ENCODE assay signal across 8 mouse cellular contexts in genomic region chr9:32311786-32312185, GRCm38 (mm10). TPM values are rescaled to one million over a fixed set of nuclear protein-coding genes. Genes with fewer than 3 reads are reported as not detected.
DNase-seq lines count a peak whose midpoint lies in the region; ATAC-seq and TF ChIP-seq lines count a peak whose summit lies in the region.
"Had no signal": no experiment of that assay in that cellular context is flagged by ENCODE, and none has a peak within 500 bp of the region (broad histone marks: within the 10 kb centered on the region; RNA-seq: fewer than 3 reads in every experiment).

No protein-coding gene starts in this region.

- no peak overlapping the region for H3K4me3 ChIP-seq in heart, postnatal 0 days (ENCODE audit: low read depth, low read length)
- no peak overlapping the region for H3K4me3 ChIP-seq in neural tube, embryonic 11.5 days (ENCODE audit: low read depth, low read length)
- no peak overlapping the region for H3K4me3 ChIP-seq in hindbrain, embryonic 15.5 days
- no peak overlapping the region for H3K4me3 ChIP-seq in stomach, embryonic 15.5 days (replicated peaks)
- H3K4me3 ChIP-seq: gastrocnemius, adult 2 months had no signal

- 38% methylated on average over 14 of the region's 14 CpGs for WGBS in heart, postnatal 0 days
- WGBS in neural tube, embryonic 11.5 days = 59% methylated on average over 14 of the region's 14 CpGs
- 35% methylated on average over 14 of the region's 14 CpGs for WGBS in hindbrain, embryonic 15.5 days
- WGBS in stomach, embryonic 15.5 days = 27% methylated on average over 14 of the region's 14 CpGs

- H3K36me3 ChIP-seq in heart, postnatal 0 days (replicated peaks; ENCODE audit: control insufficient read depth, insufficient read depth, low read length) = peaks cover 4% of the 10 kb centered on the region; the same call in 1 of the 2 replicates
- no peaks in the 10 kb centered on the region for H3K36me3 ChIP-seq in neural tube, embryonic 11.5 days (ENCODE audit: control insufficient read depth, insufficient read depth, low read length)
- no peaks in the 10 kb centered on the region for H3K36me3 ChIP-seq in hindbrain, embryonic 15.5 days
- no peaks in the 10 kb centered on the region for H3K36me3 ChIP-seq in stomach, embryonic 15.5 days

- no peaks in the 10 kb centered on the region for H3K9me3 ChIP-seq in heart, postnatal 0 days (replicated peaks; ENCODE audit: control insufficient read depth, low read length)
- no peaks in the 10 kb centered on the region for H3K9me3 ChIP-seq in neural tube, embryonic 11.5 days (ENCODE audit: control insufficient read depth, low read length)
- H3K9me3 ChIP-seq in hindbrain, embryonic 15.5 days = no peaks in the 10 kb centered on the region
- H3K9me3 ChIP-seq in stomach, embryonic 15.5 days = no peaks in the 10 kb centered on the region

- ATAC-seq in heart, postnatal 0 days (ENCODE audit: insufficient read depth, low read depth) = no peak
- no peak for ATAC-seq in neural tube, embryonic 11.5 days (ENCODE audit: insufficient read depth, low FRiP score, low TSS enrichment)
- ATAC-seq in hindbrain, embryonic 15.5 days (ENCODE audit: low FRiP score, low read depth) = peak; percentile 71; the same call in 1 of the 2 replicates
- 0 out of 2 replicates have a peak, but pooled peaks have one; percentile 27 for ATAC-seq in stomach, embryonic 15.5 days (ENCODE audit: insufficient read depth, low FRiP score, low read depth)

- DNase-seq in heart, postnatal 0 days (ENCODE audit: low spot score) = no peak
- DNase-seq in heart, adult 11 months = no peak
- DNase-seq in neural tube, embryonic 11.5 days (ENCODE audit: low spot score) = peak; percentile 37
- DNase-seq in neural tube, embryonic 10.5 days (ENCODE audit: extremely low spot score, low spot score) = no peak
- no peak for DNase-seq in layer of hippocampus, adult 11-12 months (ENCODE audit: low spot score)
- DNase-seq: gastrocnemius, adult 2 months had no signal

- H3K27ac ChIP-seq in heart, postnatal 0 days (ENCODE audit: low read depth) = peak overlapping the region; percentile 9; the same call in 1 of the 2 replicates
- no peak overlapping the region for H3K27ac ChIP-seq in neural tube, embryonic 11.5 days (ENCODE audit: low read depth, low read length)
- peak overlapping the region; percentile 25; the same call in 1 of the 2 replicates for H3K27ac ChIP-seq in hindbrain, embryonic 15.5 days (replicated peaks)
- no peak overlapping the region for H3K27ac ChIP-seq in stomach, embryonic 15.5 days
- H3K27ac ChIP-seq: gastrocnemius, adult 2 months had no signal

- TF ChIP-seq EP300 in heart, postnatal 0 days (IDR thresholded peaks at IDR 0.05; ENCODE audit: low read depth) = no peak

- TF ChIP-seq CTCF in heart, postnatal 0 days (IDR thresholded peaks at IDR 0.05; ENCODE audit: low read depth) = no peak

- H3K9ac ChIP-seq in heart, postnatal 0 days (replicated peaks; ENCODE audit: low read depth, low read length) = no peak overlapping the region
- no peak overlapping the region for H3K9ac ChIP-seq in neural tube, embryonic 11.5 days (ENCODE audit: low read length)
- no peak overlapping the region for H3K9ac ChIP-seq in hindbrain, embryonic 15.5 days
- H3K9ac ChIP-seq in stomach, embryonic 15.5 days = no peak overlapping the region

- H3K4me1 ChIP-seq in heart, postnatal 0 days (ENCODE audit: control insufficient read depth, insufficient read depth) = peaks cover 23% of the 10 kb centered on the region
- no peaks in the 10 kb centered on the region for H3K4me1 ChIP-seq in neural tube, embryonic 11.5 days (ENCODE audit: control insufficient read depth, insufficient read depth, low read length)
- H3K4me1 ChIP-seq in hindbrain, embryonic 15.5 days (replicated peaks) = peaks cover 14% of the 10 kb centered on the region
- H3K4me1 ChIP-seq in stomach, embryonic 15.5 days = no peaks in the 10 kb centered on the region

- H3K4me2 ChIP-seq in heart, postnatal 0 days (ENCODE audit: low read depth, low read length) = peak overlapping the region; percentile 7; the same call in 1 of the 2 replicates
- no peak overlapping the region for H3K4me2 ChIP-seq in neural tube, embryonic 11.5 days (ENCODE audit: low read depth)
- H3K4me2 ChIP-seq in hindbrain, embryonic 15.5 days = peak overlapping the region; percentile 37
- peak overlapping the region; percentile 19; the same call in 1 of the 2 replicates for H3K4me2 ChIP-seq in stomach, embryonic 15.5 days

- H3K27me3 ChIP-seq in heart, postnatal 0 days (ENCODE audit: control insufficient read depth, insufficient read depth, low read length) = no peaks in the 10 kb centered on the region
- H3K27me3 ChIP-seq in neural tube, embryonic 11.5 days (ENCODE audit: control insufficient read depth, insufficient read depth, low read length) = no peaks in the 10 kb centered on the region
- H3K27me3 ChIP-seq in hindbrain, embryonic 15.5 days = no peaks in the 10 kb centered on the region
- no peaks in the 10 kb centered on the region for H3K27me3 ChIP-seq in stomach, embryonic 15.5 days (replicated peaks)

RNA-seq across cellular contexts. Expression of gene Kcnj5, which starts 32.4 kb away (rescaled TPM):
- 42.8 and 58.1 TPM in 2 replicates for total RNA-seq in heart, postnatal 0 days (2014; rRNA removed; ENCODE audit: low replicate concordance)
- polyA plus RNA-seq in heart, postnatal 0 days (2015; fragmentation: Nextera tagmentation; extraction: Ambion mirVana) = 31.9 and 32.5 TPM in 2 replicates
- polyA plus RNA-seq in neural tube, embryonic 11.5 days (2014; fragmentation: Nextera tagmentation; extraction: Ambion mirVana) = 0.28 and 0.46 TPM in 2 replicates
- 0.52 and 0.77 TPM in 2 replicates for polyA plus RNA-seq in hindbrain, embryonic 15.5 days (2015; fragmentation: Nextera tagmentation; extraction: Ambion mirVana)
- 0.08 and 0.13 TPM in 2 replicates for polyA plus RNA-seq in stomach, embryonic 15.5 days (2015; fragmentation: Nextera tagmentation; extraction: Ambion mirVana)
- total RNA-seq: gastrocnemius, adult 2 months had no signal

Comparison
In these comparisons a context has a peak if more than half of its experiments do, and no peak if none do; other contexts are left out.
1. ATAC-seq: peak in hindbrain, embryonic 15.5 days (single experiment) and stomach, embryonic 15.5 days (single experiment); none in heart, postnatal 0 days (single experiment) and neural tube, embryonic 11.5 days (single experiment).
2. H3K27ac ChIP-seq: peak in heart, postnatal 0 days (single experiment) and hindbrain, embryonic 15.5 days (single experiment); none in neural tube, embryonic 11.5 days (single experiment) and stomach, embryonic 15.5 days (single experiment).
3. RNA of gene Kcnj5, which starts 32.4 kb away (polyA plus RNA-seq): 31.9 to 32.5 TPM in heart, postnatal 0 days; 0.52 to 0.77 TPM in hindbrain, embryonic 15.5 days, 0.28 to 0.46 TPM in neural tube, embryonic 11.5 days and 0.08 to 0.13 TPM in stomach, embryonic 15.5 days; every median in the first group is over 10 times any median in the second.